Mouse (Mus musculus) E14TG2a.4 (cell line): ENCODE data around the gene Tnks2.
A peak's percentile ranks its signal among the peaks of the same experiment; 100 is the strongest.
"Not testable (repeated sequence)": the region's sequence is repeated elsewhere in the genome, so short reads cannot be mapped to it uniquely, and the experiment has no call there.

ENCODE experiments used
- H3K27me3 ChIP-seq: 2 replicates; pipeline ENCODE4 v1.6.1; 2014; ENCODE audit warnings: low read length, control low read depth; ENCODE audit not compliant: insufficient read depth
- H3K36me3 ChIP-seq: 2 replicates; pipeline ENCODE4 v1.6.1; 2014; ENCODE audit warnings: low read length, control low read depth; ENCODE audit not compliant: insufficient read depth
- H3K4me1 ChIP-seq: replicated peaks from 2 replicates; pipeline ENCODE4 v1.6.1; 2014; ENCODE audit warnings: low read depth, low read length, control low read depth
- H3K4me3 ChIP-seq: replicated peaks from 2 replicates; pipeline ENCODE4 v1.5.1; 2014; ENCODE audit warnings: mild to moderate bottlenecking, low read length
- H3K9me3 ChIP-seq: 2 replicates; pipeline ENCODE4 v1.6.1; 2014; ENCODE audit warnings: low read length, control low read depth
- CTCF ChIP-seq: conservative IDR thresholded peaks from 2 replicates; pipeline ENCODE4 v1.5.1; 2014; ENCODE audit warnings: low read length
- NANOG ChIP-seq: IDR thresholded peaks from 2 replicates; pipeline ENCODE4 v1.6.1; 2014; ENCODE audit warnings: borderline replicate concordance, low read length, mixed read lengths
- POU5F1 ChIP-seq: IDR thresholded peaks from 2 replicates; pipeline ENCODE4 v1.6.1; 2014; ENCODE audit warnings: low read length, borderline replicate concordance

Tnks2 gene

DNA sequence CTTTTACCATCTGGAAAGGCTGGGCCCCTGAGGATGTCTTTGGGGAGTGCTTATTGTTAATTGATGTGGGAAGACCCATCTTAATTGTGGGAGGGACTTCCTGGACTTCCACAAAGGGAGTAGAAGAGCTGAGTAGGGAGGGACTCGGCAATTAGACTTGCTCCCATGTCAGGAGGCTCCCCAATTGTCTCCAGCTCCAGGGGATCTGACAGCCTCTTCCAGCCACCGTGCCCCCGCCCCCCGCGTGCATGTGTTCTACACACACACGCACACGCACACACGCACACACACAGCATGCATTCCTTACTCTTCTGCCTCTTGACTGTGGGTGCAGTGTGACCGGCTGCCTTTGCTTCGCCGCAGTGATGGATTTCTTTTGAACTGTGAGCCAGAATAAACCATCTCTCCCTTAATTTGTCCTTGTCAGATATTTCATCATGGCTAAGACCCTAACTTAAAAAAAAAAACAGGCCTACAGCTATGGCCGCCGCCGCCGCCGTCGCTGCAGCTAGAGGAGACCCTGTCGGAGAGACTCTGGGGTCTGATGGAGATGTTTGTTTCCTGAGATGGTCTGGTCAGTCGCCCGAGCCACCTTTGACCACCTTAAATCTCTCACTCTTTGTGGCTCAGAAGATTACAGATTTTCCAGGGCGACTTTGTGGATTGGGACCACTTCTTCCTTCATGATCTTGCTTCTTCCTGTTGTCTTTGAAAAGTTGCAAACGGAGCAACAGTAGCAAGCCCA, 15.7 kb upstream of the Tnks2 start:
- TF ChIP-seq CTCF = no peak
- no peak for TF ChIP-seq POU5F1
- TF ChIP-seq NANOG = no peak
- H3K9me3 ChIP-seq = no peaks in the 10 kb centered on the region
- peak overlapping the region; percentile 68 for H3K4me3 ChIP-seq
- H3K4me1 ChIP-seq = peaks cover 36% of the 10 kb centered on the region
- H3K27me3 ChIP-seq = peaks cover 4% of the 10 kb centered on the region; the same call in 1 of the 2 replicates
- H3K36me3 ChIP-seq = no peaks in the 10 kb centered on the region

DNA sequence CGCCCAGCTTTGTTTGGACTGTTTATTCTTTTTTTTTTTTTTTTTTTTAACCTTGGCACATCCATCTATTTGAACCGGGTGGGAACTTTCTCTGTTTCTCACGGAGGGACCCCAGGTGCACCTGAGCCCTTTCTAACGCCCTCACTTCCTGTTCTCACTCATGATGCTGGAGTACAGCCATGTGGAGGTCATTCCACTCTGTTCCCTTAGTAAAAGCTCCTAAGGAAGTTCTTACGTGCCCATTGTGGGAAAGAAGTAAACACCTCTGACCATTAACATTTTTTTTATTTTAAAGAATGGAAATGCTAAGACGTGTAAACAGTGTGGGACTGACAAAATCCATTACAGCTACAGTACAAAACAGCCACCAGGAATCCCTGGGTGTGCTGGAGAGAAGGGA, 14.8 kb upstream of the Tnks2 start:
- TF ChIP-seq POU5F1 = no peak
- no peak for TF ChIP-seq NANOG
- no peak for TF ChIP-seq CTCF
- no peaks in the 10 kb centered on the region for H3K36me3 ChIP-seq
- H3K27me3 ChIP-seq = peaks cover 6% of the 10 kb centered on the region
- H3K4me1 ChIP-seq = peaks cover 36% of the 10 kb centered on the region
- H3K4me3 ChIP-seq = no peak overlapping the region
- no peaks in the 10 kb centered on the region for H3K9me3 ChIP-seq

DNA sequence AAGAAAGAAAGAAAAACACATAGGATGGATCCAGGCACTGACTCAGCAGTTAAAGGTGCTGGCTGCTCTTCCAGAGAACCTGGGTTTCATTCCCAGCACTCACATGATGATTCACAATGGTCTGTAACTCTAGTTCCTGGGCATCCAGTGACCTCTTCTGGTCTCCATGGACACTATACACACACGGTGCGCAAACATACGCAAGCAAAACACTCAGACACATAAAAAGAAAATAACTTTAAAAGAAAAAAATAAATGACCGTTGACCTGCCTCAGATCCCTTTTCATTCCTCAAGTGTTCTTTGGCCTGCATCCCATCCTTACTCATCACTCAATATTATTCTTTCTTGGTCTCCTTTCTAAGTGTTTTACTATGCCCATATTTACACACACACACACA, 13.6 kb upstream of the Tnks2 start:
- Histone ChIP-seq H3K36me3 (no peaks in the 10 kb centered on the region), H3K9me3 (no peaks in the 10 kb centered on the region), H3K4me1 (peaks cover 31% of the 10 kb centered on the region), H3K4me3 (no peak overlapping the region), H3K27me3 (peaks cover 7% of the 10 kb centered on the region)
- no peak for TF ChIP-seq CTCF
- TF ChIP-seq NANOG = no peak
- TF ChIP-seq POU5F1 = no peak

GRCm38 (mm10) chr19:36821301-36821700, 12.7 kb upstream of the Tnks2 start:
- peaks cover 23% of the 10 kb centered on the region for H3K4me1 ChIP-seq
- not testable (repeated sequence) for H3K36me3 ChIP-seq, H3K27me3 ChIP-seq, H3K9me3 ChIP-seq, H3K4me3 ChIP-seq

GRCm38 (mm10) chr19:36822701-36823100, 11.3 kb upstream of the Tnks2 start:
- H3K27me3 ChIP-seq = peaks cover 9% of the 10 kb centered on the region
- no peak overlapping the region for H3K4me3 ChIP-seq
- TF ChIP-seq POU5F1 (no peak), CTCF (no peak), NANOG (no peak)
- no peaks in the 10 kb centered on the region for H3K9me3 ChIP-seq
- no peaks in the 10 kb centered on the region for H3K36me3 ChIP-seq
- H3K4me1 ChIP-seq = peaks cover 17% of the 10 kb centered on the region

DNA sequence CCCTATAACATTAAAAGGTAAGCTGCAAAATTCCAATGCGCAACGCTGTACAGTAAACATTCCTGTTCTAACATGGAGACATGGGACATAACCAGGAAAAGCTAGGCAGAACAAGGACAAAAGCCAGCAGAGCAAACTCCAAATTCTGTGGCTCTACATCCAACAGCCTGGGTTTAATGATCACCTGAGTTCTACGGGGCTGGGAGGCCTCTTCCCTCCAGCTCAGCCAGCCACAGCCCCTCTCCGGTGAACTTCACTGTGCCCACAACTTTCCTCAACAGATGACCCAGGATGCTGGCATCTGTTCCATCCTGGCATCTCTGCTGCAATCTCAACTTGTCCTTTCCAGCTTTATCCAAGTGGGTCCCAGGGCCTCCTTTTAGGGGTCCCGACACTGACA, 6.4 kb upstream of the Tnks2 start:
- peaks cover 14% of the 10 kb centered on the region for H3K4me1 ChIP-seq
- H3K4me3 ChIP-seq = no peak overlapping the region
- no peaks in the 10 kb centered on the region for H3K9me3 ChIP-seq

GRCm38 (mm10) chr19:36828322-36828721, 5.7 kb upstream of the Tnks2 start:
- peaks cover 8% of the 10 kb centered on the region; the same call in 1 of the 2 replicates for H3K27me3 ChIP-seq
- peaks cover 19% of the 10 kb centered on the region for H3K4me1 ChIP-seq
- no peaks in the 10 kb centered on the region for H3K9me3 ChIP-seq
- TF ChIP-seq CTCF (no peak), NANOG (no peak), POU5F1 (no peak)
- no peaks in the 10 kb centered on the region for H3K36me3 ChIP-seq
- no peak overlapping the region for H3K4me3 ChIP-seq

More for the DNA sequence above, 6.4 kb upstream of the Tnks2 start:
- H3K27me3 ChIP-seq = peaks cover 11% of the 10 kb centered on the region
- TF ChIP-seq CTCF = no peak
- TF ChIP-seq NANOG = no peak
- TF ChIP-seq POU5F1 = no peak
- H3K36me3 ChIP-seq = no peaks in the 10 kb centered on the region

DNA sequence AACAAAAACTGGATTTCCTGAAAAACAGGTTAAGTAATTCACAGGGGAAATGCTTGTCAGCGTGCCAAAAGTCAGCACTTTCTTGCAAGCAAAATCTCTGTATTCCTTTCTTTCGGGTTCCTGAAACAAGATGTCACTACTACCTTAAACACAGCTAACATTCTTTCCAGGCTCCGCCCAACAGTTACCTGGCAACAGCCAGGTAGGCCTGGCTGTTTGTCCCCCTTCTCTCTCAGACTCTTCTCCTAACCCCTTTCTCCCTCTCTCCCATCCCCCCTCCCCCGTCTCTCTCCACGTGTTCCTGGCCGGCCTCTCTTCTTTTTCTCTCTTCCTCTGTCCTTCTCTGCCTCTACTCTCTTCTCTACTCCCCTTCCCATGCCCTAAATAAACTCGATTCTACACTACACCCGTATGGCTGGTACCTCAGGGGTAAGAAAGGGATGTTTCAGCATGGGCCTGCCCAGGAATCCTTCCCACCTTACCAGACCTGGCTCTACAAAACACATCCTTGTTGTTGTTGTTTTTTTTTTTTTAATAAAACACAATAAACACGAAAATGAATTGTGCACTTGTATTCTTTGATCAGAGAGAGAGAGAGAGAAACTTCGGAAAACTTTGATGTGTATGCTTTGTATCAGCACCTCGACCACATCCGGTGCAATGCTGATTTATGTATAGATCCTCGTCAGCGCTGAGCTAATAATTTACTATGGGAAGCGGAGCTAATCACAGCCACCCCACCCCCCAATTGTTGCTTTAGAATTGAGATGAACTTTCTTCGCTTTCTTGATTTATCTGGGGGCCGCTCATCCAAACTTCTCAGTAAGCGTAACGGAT, 863 bp upstream of the Tnks2 start:
- H3K36me3 ChIP-seq = peaks cover 8% of the 10 kb centered on the region
- TF ChIP-seq NANOG (no peak), CTCF (no peak), POU5F1 (no peak)
- H3K9me3 ChIP-seq = no peaks in the 10 kb centered on the region
- H3K4me1 ChIP-seq = peaks cover 43% of the 10 kb centered on the region
- peak overlapping the region; percentile 92 for H3K4me3 ChIP-seq
- no peaks in the 10 kb centered on the region; the same call in 1 of the 2 replicates for H3K27me3 ChIP-seq
